Mouse (Mus musculus): Measurements from ENCODE around the gene Golph3. TPM values are rescaled to one million over a fixed set of nuclear protein-coding genes. Genes with fewer than 3 reads are reported as not detected.
"Not testable (repeated sequence)": the region's sequence is repeated elsewhere in the genome, so short reads cannot be mapped to it uniquely, and the experiment has no call there.

The Golph3 gene
- total and polyA plus RNA-seq, 2 experiments from 2014 or later: 55.3 to 135 TPM

DNA sequence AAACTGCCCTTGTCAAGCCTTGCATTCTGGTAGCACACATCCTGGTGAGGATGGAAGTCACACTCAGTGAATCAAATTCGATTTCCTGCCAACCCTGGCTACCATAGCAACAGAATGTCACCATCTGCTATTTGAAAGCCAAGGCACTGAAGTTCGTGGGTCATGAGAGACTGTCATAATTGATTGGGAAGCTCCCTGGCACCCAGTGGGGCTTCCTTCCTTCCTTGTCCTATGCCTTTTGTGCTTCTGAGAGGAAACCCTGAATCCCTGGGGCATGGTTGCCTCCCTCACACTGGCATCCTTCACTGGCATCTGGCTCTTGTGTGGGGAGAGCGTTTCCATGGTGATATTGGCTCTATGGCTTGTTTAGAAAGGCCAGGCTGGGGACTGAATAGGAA, 44.8 kb downstream of the Golph3 start:
- TF ChIP-seq CTCF (IDR thresholded peaks at IDR 0.05; ENCODE audit: low read depth) (no peak), EP300 (IDR thresholded peaks at IDR 0.05; ENCODE audit: low read depth) (no peak)
- Histone ChIP-seq H3K4me1 (ENCODE audit: control insufficient read depth, insufficient read depth) (peaks cover 17% of the 10 kb centered on the region; the same call in 1 of the 2 replicates), H3K4me3 (ENCODE audit: low read depth, low read length) (no peak overlapping the region), H3K36me3 (replicated peaks; ENCODE audit: control insufficient read depth, insufficient read depth, low read length) (peaks cover 57% of the 10 kb centered on the region), H3K27ac (ENCODE audit: low read depth) (no peak overlapping the region), H3K27me3 (ENCODE audit: control insufficient read depth, insufficient read depth, low read length) (no peaks in the 10 kb centered on the region), H3K4me2 (ENCODE audit: low read depth, low read length) (no peak overlapping the region), H3K9me3 (replicated peaks; ENCODE audit: control insufficient read depth, low read length) (no peaks in the 10 kb centered on the region), H3K9ac (replicated peaks; ENCODE audit: low read depth, low read length) (no peak overlapping the region)
- DNase-seq (ENCODE audit: low spot score) (no peak), ATAC-seq (ENCODE audit: insufficient read depth, low read depth) (no peak)
- WGBS: 58% methylated on average over 3 of the region's 3 CpGs

GRCm38 (mm10) chr15:12366580-12367305, 45.5 kb downstream of the Golph3 start:
- Histone ChIP-seq H3K4me1 (ENCODE audit: control insufficient read depth, insufficient read depth) (peaks cover 17% of the 10 kb centered on the region; the same call in 1 of the 2 replicates), H3K27ac (ENCODE audit: low read depth) (peak overlapping the region; percentile 41; the same call in 1 of the 2 replicates), H3K36me3 (replicated peaks; ENCODE audit: control insufficient read depth, insufficient read depth, low read length) (peaks cover 50% of the 10 kb centered on the region)
- H3K27me3 ChIP-seq (ENCODE audit: control insufficient read depth, insufficient read depth, low read length); H3K9ac ChIP-seq (replicated peaks; ENCODE audit: low read depth, low read length); H3K9me3 ChIP-seq (replicated peaks; ENCODE audit: control insufficient read depth, low read length); H3K4me3 ChIP-seq (ENCODE audit: low read depth, low read length); DNase-seq (ENCODE audit: low spot score); ATAC-seq (ENCODE audit: insufficient read depth, low read depth); H3K4me2 ChIP-seq (ENCODE audit: low read depth, low read length): not testable (repeated sequence)
- WGBS: 85% methylated on average over 11 of the region's 11 CpGs

- Histone ChIP-seq H3K4me1 (ENCODE audit: control insufficient read depth, insufficient read depth) (peaks cover 17% of the 10 kb centered on the region; the same call in 1 of the 2 replicates), H3K9me3 (replicated peaks; ENCODE audit: control insufficient read depth, low read length) (no peaks in the 10 kb centered on the region), H3K27me3 (ENCODE audit: control insufficient read depth, insufficient read depth, low read length) (no peaks in the 10 kb centered on the region), H3K27ac (ENCODE audit: low read depth) (peak overlapping the region; percentile 41), H3K4me3 (ENCODE audit: low read depth, low read length) (no peak overlapping the region), H3K36me3 (replicated peaks; ENCODE audit: control insufficient read depth, insufficient read depth, low read length) (peaks cover 50% of the 10 kb centered on the region), H3K4me2 (ENCODE audit: low read depth, low read length) (0 out of 2 replicates have a peak overlapping the region, but pooled peaks have one; percentile 1), H3K9ac (replicated peaks; ENCODE audit: low read depth, low read length) (no peak overlapping the region)
- peak; percentile 79 for ATAC-seq (ENCODE audit: insufficient read depth, low read depth)
- 17% methylated on average over 13 of the region's 13 CpGs for WGBS
- DNase-seq (ENCODE audit: low spot score): peak; percentile 66
- TF ChIP-seq EP300 (IDR thresholded peaks at IDR 0.05; ENCODE audit: low read depth): no peak
- TF ChIP-seq CTCF (IDR thresholded peaks at IDR 0.05; ENCODE audit: low read depth): no peak
These were observed 46.2 kb downstream of the Golph3 start for GRCm38 (mm10) chr15:12367306-12368080.

DNA sequence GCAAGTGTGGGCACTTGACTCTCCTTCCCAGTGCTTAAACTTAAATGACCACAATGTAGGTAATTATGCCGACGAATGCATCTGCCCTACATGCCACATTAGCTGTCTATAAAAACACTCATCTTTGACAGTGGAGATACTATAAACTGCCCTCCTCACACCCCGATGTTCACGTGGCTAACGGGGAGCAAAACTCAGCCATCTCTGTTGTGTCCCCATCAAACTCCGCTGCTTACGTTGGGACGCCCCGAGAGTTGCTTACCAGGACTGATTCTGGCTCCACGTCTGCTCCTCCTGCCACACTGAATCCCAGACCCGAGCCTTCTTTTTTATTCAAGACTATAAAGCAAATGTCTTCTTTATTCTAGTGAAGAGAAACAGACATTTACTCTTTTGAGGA, 47.1 kb downstream of the Golph3 start:
- Histone ChIP-seq H3K9me3 (replicated peaks; ENCODE audit: control insufficient read depth, low read length) (no peaks in the 10 kb centered on the region), H3K36me3 (replicated peaks; ENCODE audit: control insufficient read depth, insufficient read depth, low read length) (peaks cover 50% of the 10 kb centered on the region), H3K4me1 (ENCODE audit: control insufficient read depth, insufficient read depth) (peaks cover 17% of the 10 kb centered on the region; the same call in 1 of the 2 replicates), H3K27ac (ENCODE audit: low read depth) (peak overlapping the region; percentile 41; the same call in 1 of the 2 replicates), H3K4me2 (ENCODE audit: low read depth, low read length) (no peak overlapping the region), H3K4me3 (ENCODE audit: low read depth, low read length) (no peak overlapping the region), H3K27me3 (ENCODE audit: control insufficient read depth, insufficient read depth, low read length) (no peaks in the 10 kb centered on the region), H3K9ac (replicated peaks; ENCODE audit: low read depth, low read length) (no peak overlapping the region)
- 74% methylated on average over 11 of the region's 11 CpGs for WGBS
- TF ChIP-seq EP300 (IDR thresholded peaks at IDR 0.05; ENCODE audit: low read depth) (no peak), CTCF (IDR thresholded peaks at IDR 0.05; ENCODE audit: low read depth) (no peak)
- ATAC-seq (ENCODE audit: insufficient read depth, low read depth) (no peak), DNase-seq (ENCODE audit: low spot score) (no peak)

DNA sequence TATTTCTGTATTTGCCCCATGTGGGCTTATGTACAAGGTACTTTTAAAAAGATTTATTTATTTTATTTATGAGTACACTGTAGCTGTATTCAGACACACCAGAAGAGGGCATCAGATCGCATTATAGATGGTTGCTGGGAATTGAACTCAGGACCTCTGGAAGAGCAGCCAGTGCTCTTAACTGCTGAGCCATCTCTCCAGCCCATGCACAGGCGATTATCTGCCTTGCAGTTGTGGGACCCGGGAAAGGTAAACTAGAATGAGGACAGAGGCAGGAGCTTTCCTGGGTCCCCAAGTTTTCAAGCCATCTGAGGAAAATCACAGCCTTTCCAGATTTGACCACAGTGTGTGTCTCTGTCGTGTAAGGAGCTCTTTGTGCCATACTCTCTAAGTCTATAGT, 47.6 kb downstream of the Golph3 start:
- H3K36me3 ChIP-seq (replicated peaks; ENCODE audit: control insufficient read depth, insufficient read depth, low read length): peaks cover 50% of the 10 kb centered on the region
- H3K9me3 ChIP-seq (replicated peaks; ENCODE audit: control insufficient read depth, low read length): no peaks in the 10 kb centered on the region
- no peaks in the 10 kb centered on the region for H3K27me3 ChIP-seq (ENCODE audit: control insufficient read depth, insufficient read depth, low read length)
- H3K27ac ChIP-seq (ENCODE audit: low read depth): no peak overlapping the region
- WGBS: 84% methylated on average over 4 of the region's 4 CpGs
- peaks cover 17% of the 10 kb centered on the region; the same call in 1 of the 2 replicates for H3K4me1 ChIP-seq (ENCODE audit: control insufficient read depth, insufficient read depth)
- no peak for ATAC-seq (ENCODE audit: insufficient read depth, low read depth)
- no peak for DNase-seq (ENCODE audit: low spot score)
- H3K9ac ChIP-seq (replicated peaks; ENCODE audit: low read depth, low read length): no peak overlapping the region
- no peak overlapping the region for H3K4me3 ChIP-seq (ENCODE audit: low read depth, low read length)
- TF ChIP-seq EP300 (IDR thresholded peaks at IDR 0.05; ENCODE audit: low read depth) (no peak), CTCF (IDR thresholded peaks at IDR 0.05; ENCODE audit: low read depth) (no peak)
- H3K4me2 ChIP-seq (ENCODE audit: low read depth, low read length): no peak overlapping the region

Data from heart, postnatal 0 days (tissue).